ENCODE assay signal across 8 mouse cellular contexts in genomic region chr19:6979486-6980380, GRCm38 (mm10). TPM values are rescaled to one million over a fixed set of nuclear protein-coding genes. Genes with fewer than 3 reads are reported as not detected.
A peak's percentile ranks its signal among the peaks of the same experiment; 100 is the strongest.
DNase-seq lines count a peak whose midpoint lies in the region; ATAC-seq lines count a peak whose summit lies in the region.

No protein-coding gene starts in this region.

- under 1% methylated on average over 59 of the region's 59 CpGs for whole genome bisulfite sequencing in hindbrain, embryonic 14.5 days

- peaks cover 26% of the 10 kb centered on the region for H3K4me1 ChIP-seq in hindbrain, embryonic 14.5 days (replicated peaks; ENCODE audit: control insufficient read depth, insufficient read depth, low read length)

- ATAC-seq in hindbrain, embryonic 14.5 days (ENCODE audit: low FRiP score): peak; percentile 90

- DNase-seq in R1 (ENCODE audit: low read depth, low spot score): peak; percentile 99
- DNase-seq in cerebellum, postnatal 25 days: peak; percentile 99 to 100
- DNase-seq in frontal cortex, postnatal 25 days (ENCODE audit: low spot score in 2 of 2): peak; percentile 98 to 99
- DNase-seq in hindbrain, embryonic 14.5 days (ENCODE audit: low spot score): peak; percentile 94
- DNase-seq in layer of hippocampus, postnatal 36 days: peak; percentile 99 to 100
- peak; percentile 100 for DNase-seq in lung, postnatal 36 days
- DNase-seq in retina, postnatal 1 day: peak; percentile 100
- DNase-seq in urinary bladder, adult 18-20 months (ENCODE audit: low spot score in 2 of 2): peak; percentile 99 to 100

- no peaks in the 10 kb centered on the region for H3K9me3 ChIP-seq in hindbrain, embryonic 14.5 days (ENCODE audit: control insufficient read depth, low read length)

- H3K36me3 ChIP-seq in hindbrain, embryonic 14.5 days (replicated peaks; ENCODE audit: control insufficient read depth, insufficient read depth): peaks cover 43% of the 10 kb centered on the region

- peak overlapping the region; percentile 51 for H3K4me3 ChIP-seq in hindbrain, embryonic 14.5 days (replicated peaks; ENCODE audit: low read length)

- H3K4me2 ChIP-seq in hindbrain, embryonic 14.5 days (replicated peaks): peak overlapping the region; percentile 63

- H3K27me3 ChIP-seq in hindbrain, embryonic 14.5 days (ENCODE audit: control insufficient read depth, insufficient read depth, low read length): no peaks in the 10 kb centered on the region

- peak overlapping the region; percentile 93 for H3K27ac ChIP-seq in hindbrain, embryonic 14.5 days

- peak overlapping the region; percentile 65 for H3K9ac ChIP-seq in hindbrain, embryonic 14.5 days

RNA-seq across cellular contexts. Expression of gene Fkbp2, which starts 0.6 kb away (rescaled TPM):
- 99.2 and 101 TPM in 2 replicates for polyA plus RNA-seq in hindbrain, embryonic 14.5 days (2014; fragmentation: Nextera tagmentation; extraction: Ambion mirVana)
- total RNA-seq in layer of hippocampus, postnatal 36 days (2021): 100 to 1,000 TPM in 1 of 2 experiments, 10 to 100 TPM in 1; 86.0 to 101 TPM

RNA-seq across cellular contexts. Expression of gene Plcb3, which starts 3.5 kb away (rescaled TPM):
- polyA plus RNA-seq in hindbrain, embryonic 14.5 days (2014; fragmentation: Nextera tagmentation; extraction: Ambion mirVana): 10.6 and 11.4 TPM in 2 replicates
- total RNA-seq in layer of hippocampus, postnatal 36 days (2021): 10 to 100 TPM; 13.8 to 14.2 TPM

RNA-seq across cellular contexts. Expression of gene Ppp1r14b, which starts 5.0 kb away (rescaled TPM):
- polyA plus RNA-seq in hindbrain, embryonic 14.5 days (2014; fragmentation: Nextera tagmentation; extraction: Ambion mirVana): 211 and 215 TPM in 2 replicates
- 10 to 100 TPM; 63.1 to 69.8 TPM for total RNA-seq in layer of hippocampus, postnatal 36 days (2021)

RNA-seq across cellular contexts. Expression of gene Vegfb, which starts 7.7 kb away (rescaled TPM):
- polyA plus RNA-seq in hindbrain, embryonic 14.5 days (2014; fragmentation: Nextera tagmentation; extraction: Ambion mirVana): 54.8 and 57.6 TPM in 2 replicates
- 10 to 100 TPM; 81.5 to 82.6 TPM for total RNA-seq in layer of hippocampus, postnatal 36 days (2021)

RNA-seq across cellular contexts. Expression of gene Dnajc4, which starts 12.6 kb away (rescaled TPM):
- 22.8 and 23.7 TPM in 2 replicates for polyA plus RNA-seq in hindbrain, embryonic 14.5 days (2014; fragmentation: Nextera tagmentation; extraction: Ambion mirVana)
- 10 to 100 TPM; 21.9 to 22.9 TPM for total RNA-seq in layer of hippocampus, postnatal 36 days (2021)

Comparison
In these comparisons a context has a peak if more than half of its experiments do, and no peak if none do; other contexts are left out.
1. Peak in every context shown above with its lines: DNase-seq, ATAC-seq, H3K4me3 ChIP-seq and H3K27ac ChIP-seq.